Comparison of ENCODE assay signal across 8 mouse cellular contexts in the genomic region with DNA sequence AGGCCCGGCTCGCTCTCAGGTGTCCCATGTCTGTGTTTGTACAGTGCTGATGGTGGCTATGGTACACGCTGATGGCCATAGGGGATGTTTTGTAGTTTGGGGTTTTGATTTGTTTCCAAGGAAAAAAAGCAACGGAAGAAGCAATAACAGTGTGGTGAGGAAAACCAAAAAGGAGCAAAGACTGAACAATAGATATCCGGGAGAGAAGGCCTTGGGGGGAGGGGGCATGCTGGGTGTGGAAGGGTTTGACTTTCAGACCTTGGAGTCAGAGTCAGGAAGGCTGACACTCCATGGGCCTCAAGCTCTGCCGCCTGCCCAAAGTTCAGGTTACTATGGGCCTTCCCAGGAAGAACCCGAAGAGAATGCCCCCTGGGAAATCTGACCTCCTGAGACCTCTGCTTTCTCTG.
DNase-seq lines count a peak whose midpoint lies in the region; ATAC-seq and TF ChIP-seq lines count a peak whose summit lies in the region.

No protein-coding gene starts in this region.

- intact Hi-C loops in left cerebral cortex, postnatal 14 days (cut with DNase I) = no loop called here

- no peaks in the 10 kb centered on the region for H3K27me3 ChIP-seq in heart, postnatal 0 days (ENCODE audit: control insufficient read depth, insufficient read depth, low read length)
- no peaks in the 10 kb centered on the region for H3K27me3 ChIP-seq in neural tube, embryonic 14.5 days (ENCODE audit: control insufficient read depth, insufficient read depth, low read length)

- TF ChIP-seq CTCF in heart, postnatal 0 days (IDR thresholded peaks at IDR 0.05; ENCODE audit: low read depth) = no peak

- peak overlapping the region; percentile 98 for H3K9ac ChIP-seq in heart, postnatal 0 days (replicated peaks; ENCODE audit: low read depth, low read length)
- peak overlapping the region; percentile 59 for H3K9ac ChIP-seq in neural tube, embryonic 14.5 days (replicated peaks; ENCODE audit: low read depth, low read length)

- H3K4me1 ChIP-seq in heart, postnatal 0 days (ENCODE audit: control insufficient read depth, insufficient read depth) = peaks cover 6% of the 10 kb centered on the region; the same call in 1 of the 2 replicates
- peaks cover 11% of the 10 kb centered on the region for H3K4me1 ChIP-seq in neural tube, embryonic 14.5 days (ENCODE audit: control insufficient read depth, insufficient read depth, low read length)

- H3K4me3 ChIP-seq in heart, postnatal 0 days (ENCODE audit: low read depth, low read length) = peak overlapping the region; percentile 97
- peak overlapping the region; percentile 81 for H3K4me3 ChIP-seq in neural tube, embryonic 14.5 days (ENCODE audit: low read depth, low read length)

- no peaks in the 10 kb centered on the region for H3K36me3 ChIP-seq in heart, postnatal 0 days (replicated peaks; ENCODE audit: control insufficient read depth, insufficient read depth, low read length)
- no peaks in the 10 kb centered on the region for H3K36me3 ChIP-seq in neural tube, embryonic 14.5 days (ENCODE audit: control insufficient read depth, insufficient read depth, low read length)

- WGBS in heart, postnatal 0 days = 3% methylated on average over 7 of the region's 7 CpGs
- 7% methylated on average over 7 of the region's 7 CpGs for WGBS in neural tube, embryonic 14.5 days

- peak overlapping the region; percentile 95 for H3K4me2 ChIP-seq in heart, postnatal 0 days (ENCODE audit: low read depth, low read length)
- H3K4me2 ChIP-seq in neural tube, embryonic 14.5 days (ENCODE audit: low read depth, low read length) = peak overlapping the region; percentile 93

- TF ChIP-seq EP300 in heart, postnatal 0 days (IDR thresholded peaks at IDR 0.05; ENCODE audit: low read depth) = no peak

- no peaks in the 10 kb centered on the region for H3K9me3 ChIP-seq in heart, postnatal 0 days (replicated peaks; ENCODE audit: control insufficient read depth, low read length)
- no peaks in the 10 kb centered on the region for H3K9me3 ChIP-seq in neural tube, embryonic 14.5 days (ENCODE audit: control insufficient read depth, low read length)

- peak overlapping the region; percentile 100 for H3K27ac ChIP-seq in heart, postnatal 0 days (ENCODE audit: low read depth)
- H3K27ac ChIP-seq in neural tube, embryonic 14.5 days (ENCODE audit: low read depth, low read length) = peak overlapping the region; percentile 99

- no peak for ATAC-seq in heart, postnatal 0 days (ENCODE audit: insufficient read depth, low read depth)
- no peak for ATAC-seq in neural tube, embryonic 14.5 days (ENCODE audit: low read depth)

- peak; percentile 56 to 87 for DNase-seq in adrenal gland, adult (ENCODE audit: inconsistent age in 2 of 2, low spot score in 1 of 2)
- DNase-seq in adrenal gland, adult 8-10 months = no peak
- DNase-seq in adrenal gland, postnatal 14 days = peak; percentile 65
- peak; percentile 26 for DNase-seq in heart, postnatal 0 days (ENCODE audit: low spot score)
- DNase-seq in kidney, postnatal 36 days = peak; percentile 65 to 80
- no peak for DNase-seq in spleen, postnatal 10 days (ENCODE audit: low spot score in 2 of 2)
- no peak for DNase-seq in left cerebral cortex, postnatal 14 days (ENCODE audit: low spot score in 2 of 2)

Comparison
In these comparisons a context has a peak if more than half of its experiments do, and no peak if none do; other contexts are left out.
1. DNase-seq: peak in adrenal gland, adult (2 of 2), adrenal gland, postnatal 14 days (single experiment), heart, postnatal 0 days (single experiment) and kidney, postnatal 36 days (2 of 2); none in adrenal gland, adult 8-10 months (single experiment), spleen, postnatal 10 days (0 of 2) and left cerebral cortex, postnatal 14 days (0 of 2).